Mouse (Mus musculus) brain, adult 2 months (tissue): ENCODE results near the gene Rasal3.

ENCODE experiments used
- DNase-seq: peaks from one replicate; pipeline ENCODE4 v3.0.0; 2011; ENCODE audit warnings: low read depth, low spot score

Rasal3 gene

GRCm38 (mm10) chr17:32354211-32354610 lies 49.2 kb downstream of the Rasal3 start:
- no peak for DNase-seq

DNA sequence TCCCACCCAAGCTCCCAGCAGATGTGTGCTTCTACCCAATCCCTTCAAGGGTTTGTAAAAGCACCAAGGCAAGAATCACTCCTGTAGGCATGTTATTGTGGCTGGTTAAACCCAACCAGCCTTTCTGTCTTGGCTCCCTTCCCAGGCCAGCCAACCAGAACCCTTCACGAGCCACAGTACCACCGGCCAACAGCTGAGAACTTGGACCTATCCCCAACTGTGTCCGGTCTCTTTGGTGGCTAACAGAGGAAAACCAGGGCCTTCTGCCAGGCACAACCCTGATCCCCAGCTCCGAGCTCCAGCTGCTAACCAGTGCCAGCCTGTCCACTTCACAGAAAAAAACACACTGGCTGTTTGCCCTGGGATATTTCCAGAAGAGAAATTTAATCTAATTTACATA lies 49.7 kb downstream of the Rasal3 start:
- peak; percentile 92 for DNase-seq

DNA sequence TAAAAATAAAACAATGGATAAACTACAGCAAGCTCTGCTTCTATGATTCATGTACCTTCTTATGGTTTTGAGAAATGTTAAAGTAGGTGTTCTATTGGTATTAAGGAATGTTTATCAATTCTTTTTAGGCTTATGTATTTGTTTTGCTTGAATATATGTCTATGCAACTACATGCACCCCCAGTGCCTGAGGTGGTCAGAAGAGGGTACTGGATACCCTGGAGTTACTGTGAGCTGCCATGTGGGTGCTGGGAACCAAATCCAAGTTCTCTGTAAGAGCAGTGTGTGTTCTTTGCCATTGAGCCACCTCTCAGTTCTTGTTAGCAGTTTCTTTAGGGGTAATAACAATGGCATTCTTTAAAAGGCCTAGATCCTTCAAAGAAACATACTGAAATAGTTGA lies 51.7 kb downstream of the Rasal3 start:
- no peak for DNase-seq

DNA sequence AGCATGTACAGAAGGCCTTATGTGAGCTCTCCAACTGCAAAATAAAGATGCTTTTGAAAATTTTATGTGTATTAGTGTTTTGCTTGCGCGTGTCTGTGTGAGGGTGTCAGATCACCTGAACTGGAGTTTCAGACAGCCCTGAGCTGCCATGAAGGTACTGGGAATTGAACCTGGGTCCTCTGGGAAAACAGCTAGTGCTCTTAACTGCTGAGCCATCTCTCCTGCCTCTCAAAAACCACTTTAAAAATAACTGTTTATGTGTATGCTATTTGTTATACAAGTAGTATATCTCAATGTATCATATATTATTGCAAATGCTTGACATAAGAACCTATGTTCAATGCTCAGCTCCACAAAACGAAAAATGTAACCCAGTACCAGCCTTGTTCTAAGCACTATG lies 52.1 kb downstream of the Rasal3 start:
- DNase-seq: no peak

- peak; percentile 100 for DNase-seq
Measured at GRCm38 (mm10) chr17:32350382-32350983, 52.9 kb downstream of the Rasal3 start, which contains the start of gene Akap8l. Gene Akap8l, minus strand, starts transcription at chr17:32350607.

- peak; percentile 62 for DNase-seq
Measured at GRCm38 (mm10) chr17:32349851-32350381, 53.5 kb downstream of the Rasal3 start.

DNA sequence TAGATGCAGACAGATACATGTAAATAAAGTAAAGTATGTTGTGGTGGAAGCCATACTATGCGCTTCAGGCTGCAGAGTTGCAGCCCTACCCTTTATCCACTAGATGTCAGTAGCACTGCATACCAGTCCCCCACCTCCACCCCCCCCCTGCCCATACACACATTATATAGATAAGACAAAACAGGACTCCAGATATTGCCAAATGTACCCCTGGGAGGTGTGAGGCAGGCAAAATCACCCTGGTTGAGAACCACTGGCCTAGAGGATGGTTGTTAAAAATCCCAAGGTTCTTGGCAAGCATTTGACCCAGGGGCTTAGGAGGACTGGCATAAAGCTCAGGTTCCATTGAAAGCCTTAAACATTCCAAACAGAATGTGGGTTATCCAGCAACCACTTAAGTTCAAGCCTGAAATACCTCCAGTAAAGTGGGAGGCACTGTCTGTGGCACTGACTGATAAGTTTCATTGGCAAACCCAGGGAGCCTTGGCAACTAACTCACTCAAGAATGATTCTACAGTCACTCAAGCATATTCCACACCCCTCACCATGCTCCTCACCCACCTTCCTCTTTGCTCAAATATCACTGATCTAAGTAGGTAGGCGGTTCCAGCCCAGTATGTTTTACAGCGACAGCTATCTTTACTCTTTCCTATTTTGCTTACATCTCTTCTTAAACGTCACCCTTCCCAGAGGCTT lies 54.2 kb downstream of the Rasal3 start:
- peak; percentile 81 for DNase-seq

DNA sequence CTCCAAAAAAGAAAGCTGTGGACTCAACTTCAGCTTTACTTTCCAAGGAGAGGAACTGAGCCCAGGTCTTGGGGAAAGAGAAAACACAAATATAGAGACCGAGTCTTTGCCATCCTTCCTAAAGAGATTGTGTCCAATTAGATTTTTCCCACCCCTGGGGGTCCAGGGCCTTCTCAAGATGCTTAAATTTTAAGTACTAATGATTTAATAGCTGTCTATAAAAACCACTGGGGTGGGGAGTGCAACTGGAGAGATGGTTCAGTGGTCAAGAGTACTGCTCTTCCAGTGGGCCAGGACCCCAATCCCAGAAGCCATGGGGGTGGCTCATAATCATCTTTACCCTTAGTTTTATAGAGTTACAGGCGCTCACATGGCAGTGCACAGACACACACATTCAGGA lies 55.0 kb downstream of the Rasal3 start:
- DNase-seq: no peak

DNA sequence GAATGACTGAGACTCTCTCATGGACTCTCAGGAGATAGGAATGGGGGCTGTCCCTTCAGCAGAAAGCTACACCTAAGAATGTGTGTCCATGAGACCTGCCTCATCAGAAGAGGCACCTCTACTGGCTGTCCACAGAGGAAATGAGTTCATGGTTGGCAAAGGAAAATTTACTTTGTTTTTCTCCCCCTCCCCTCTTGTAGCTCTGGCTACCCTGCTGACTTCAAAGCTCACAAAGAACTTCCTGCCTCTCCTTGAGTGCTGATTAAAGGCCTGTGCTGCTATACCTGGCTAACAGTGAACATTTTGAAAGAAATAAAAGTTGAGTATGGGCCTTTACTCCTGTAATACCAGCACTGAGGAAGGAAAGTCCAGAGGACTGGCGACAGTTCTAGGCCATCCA lies 62.3 kb downstream of the Rasal3 start:
- no peak for DNase-seq
